Mouse (Mus musculus) lung, postnatal 0 days (tissue): ENCODE data around the gene Pex3.

Experiments used
- CTCF ChIP-seq: IDR thresholded peaks from 2 replicates; pipeline ENCODE4 v1.5.1; 2016; ENCODE audit warnings: antibody characterized with exemption, mild to moderate bottlenecking
- EP300 ChIP-seq: IDR thresholded peaks from 2 replicates; pipeline ENCODE4 v1.6.1; 2016; ENCODE audit warnings: antibody characterized with exemption, mild to moderate bottlenecking, control low read depth

DNA sequence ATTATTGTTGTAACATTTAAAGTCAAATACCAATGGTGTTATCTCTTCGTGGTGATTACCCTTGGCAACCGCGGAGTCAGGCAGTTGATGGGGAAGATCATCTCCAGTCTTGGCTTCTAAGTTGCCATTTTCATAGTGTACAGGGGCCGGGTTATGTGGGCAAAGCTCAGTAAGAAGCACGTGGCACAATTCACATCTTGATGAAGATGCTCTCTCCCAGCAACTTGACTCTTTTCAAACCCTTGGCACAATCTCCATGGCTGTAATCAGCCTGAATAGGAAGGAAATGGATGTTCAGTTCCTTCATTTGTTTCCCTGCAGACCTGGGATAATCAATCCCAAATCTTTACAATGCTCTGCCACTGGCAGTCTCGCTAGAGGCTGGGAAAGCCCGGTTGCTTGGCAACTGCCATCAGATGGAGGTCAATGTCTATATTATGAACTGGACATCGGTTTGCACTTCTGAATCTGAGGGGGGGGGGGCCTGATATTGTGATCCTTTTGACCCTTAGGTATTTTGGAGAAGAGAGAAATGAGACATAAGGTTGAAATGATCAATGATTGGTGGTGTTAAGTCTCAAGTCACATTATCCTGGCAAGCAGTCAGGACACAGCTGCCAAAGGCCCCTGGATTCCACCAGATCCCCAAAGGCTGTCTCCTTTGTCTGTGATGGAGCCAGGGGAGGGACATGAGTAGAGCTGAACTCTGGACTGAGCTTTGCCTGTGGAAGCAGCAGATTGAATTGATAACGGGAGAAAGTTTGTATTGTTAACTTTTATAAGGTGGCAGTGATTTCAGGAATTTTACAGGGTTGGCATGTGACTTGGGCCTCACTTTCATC, 18.0 kb upstream of the Pex3 start:
- TF ChIP-seq CTCF (no peak), EP300 (no peak)
